Mouse (Mus musculus) retina, adult 2 months (tissue): ENCODE data around the gene Ttc7b.

Source experiments
- DNase-seq: peaks from one replicate; pipeline ENCODE4 v3.0.0-alpha.2; 2012; ENCODE audit warnings: low read depth, low spot score

Ttc7b gene

DNA sequence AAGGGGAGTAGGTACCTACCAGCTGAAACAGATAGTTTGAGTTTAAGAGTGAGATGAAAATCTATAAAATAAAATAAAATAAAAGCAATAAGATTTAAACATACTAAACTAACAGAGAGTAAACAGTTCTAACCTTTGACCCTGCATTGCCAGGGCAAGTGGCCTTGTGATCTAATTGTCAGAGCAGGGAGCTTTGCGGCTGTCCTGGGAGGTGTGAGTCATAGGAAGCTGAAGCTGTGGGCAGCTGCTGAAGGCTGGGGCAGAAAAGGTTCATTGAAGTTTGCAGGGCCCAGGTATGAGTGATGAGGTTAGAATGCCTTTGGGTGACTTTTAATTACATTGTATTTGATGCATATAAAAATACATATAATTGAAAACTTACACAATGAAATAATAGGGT, 5.3 kb upstream of the Ttc7b start:
- DNase-seq = no peak

DNA sequence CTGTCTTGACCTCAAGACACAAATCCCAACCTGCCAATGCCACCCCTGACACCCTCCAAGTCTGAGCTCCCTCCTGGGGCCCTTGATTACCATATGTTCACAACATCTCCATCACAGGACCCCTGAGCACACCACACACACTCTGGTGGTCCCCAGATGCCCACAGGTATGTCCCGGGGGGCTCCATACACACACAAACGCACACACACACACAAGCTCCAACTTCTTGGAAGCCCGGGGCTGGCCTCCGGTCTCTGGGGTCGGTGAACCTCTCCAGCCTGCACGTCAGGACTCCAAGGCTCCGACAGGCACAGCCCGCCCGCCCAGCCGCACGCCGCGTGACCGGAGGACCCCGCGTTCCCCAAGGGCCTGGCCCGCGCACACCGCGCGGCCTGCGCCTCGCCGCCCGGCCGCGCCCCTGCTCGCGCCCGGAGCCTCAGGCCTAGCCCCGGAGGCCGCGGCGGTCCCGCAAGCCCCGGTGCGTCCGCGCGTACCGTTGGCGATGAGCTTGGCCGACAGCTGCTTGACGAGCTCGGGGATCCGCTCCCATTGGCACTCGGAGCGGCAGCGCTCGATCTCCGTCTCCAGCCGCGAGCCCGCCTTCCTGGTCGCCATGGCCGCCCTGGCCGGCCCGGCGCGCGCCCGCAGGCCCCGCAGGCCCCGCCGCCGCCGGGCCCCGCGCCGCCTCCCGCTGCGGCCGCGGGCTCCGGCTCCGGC, 391 bp downstream of the Ttc7b start:
- DNase-seq = no peak

DNA sequence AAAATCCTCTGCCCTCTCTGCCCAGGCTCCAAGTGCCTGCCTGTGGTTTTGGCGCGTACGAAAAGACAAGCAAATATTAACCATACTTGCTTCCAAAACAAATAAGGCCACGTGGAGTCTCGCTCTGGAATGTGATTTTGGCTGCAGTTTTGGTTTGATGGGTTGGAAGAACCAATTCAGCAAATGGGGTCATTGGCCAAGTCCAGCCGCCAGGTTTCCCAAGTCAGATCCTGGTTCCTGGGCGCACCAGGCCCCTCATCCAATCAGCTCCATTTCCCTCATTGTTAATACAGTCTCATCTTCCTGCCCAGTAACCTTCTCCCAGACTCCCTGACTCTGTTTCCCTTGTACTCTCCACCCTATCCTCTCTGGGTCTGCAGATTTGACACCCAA, 946 bp downstream of the Ttc7b start:
- no peak for DNase-seq

DNA sequence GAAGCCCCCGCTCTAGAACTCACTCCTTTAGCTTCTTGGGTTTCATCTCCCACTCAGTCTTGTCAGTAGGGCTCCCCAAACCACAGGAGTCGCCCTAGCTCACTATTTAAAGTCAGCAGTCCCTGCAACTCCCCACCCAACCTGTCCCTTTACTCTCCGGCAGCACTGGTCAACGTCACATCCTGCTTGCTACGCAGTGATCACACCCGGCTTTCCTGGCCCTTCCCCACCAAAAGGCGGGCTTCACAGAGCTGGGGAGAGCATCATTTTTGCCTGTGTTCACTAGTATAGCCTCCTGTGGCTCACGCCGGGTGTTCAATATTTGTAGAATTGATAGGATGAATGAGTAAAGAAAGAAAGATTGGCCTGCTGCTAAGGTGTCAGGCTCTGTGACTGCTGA, 3.3 kb downstream of the Ttc7b start:
- DNase-seq = no peak

DNA sequence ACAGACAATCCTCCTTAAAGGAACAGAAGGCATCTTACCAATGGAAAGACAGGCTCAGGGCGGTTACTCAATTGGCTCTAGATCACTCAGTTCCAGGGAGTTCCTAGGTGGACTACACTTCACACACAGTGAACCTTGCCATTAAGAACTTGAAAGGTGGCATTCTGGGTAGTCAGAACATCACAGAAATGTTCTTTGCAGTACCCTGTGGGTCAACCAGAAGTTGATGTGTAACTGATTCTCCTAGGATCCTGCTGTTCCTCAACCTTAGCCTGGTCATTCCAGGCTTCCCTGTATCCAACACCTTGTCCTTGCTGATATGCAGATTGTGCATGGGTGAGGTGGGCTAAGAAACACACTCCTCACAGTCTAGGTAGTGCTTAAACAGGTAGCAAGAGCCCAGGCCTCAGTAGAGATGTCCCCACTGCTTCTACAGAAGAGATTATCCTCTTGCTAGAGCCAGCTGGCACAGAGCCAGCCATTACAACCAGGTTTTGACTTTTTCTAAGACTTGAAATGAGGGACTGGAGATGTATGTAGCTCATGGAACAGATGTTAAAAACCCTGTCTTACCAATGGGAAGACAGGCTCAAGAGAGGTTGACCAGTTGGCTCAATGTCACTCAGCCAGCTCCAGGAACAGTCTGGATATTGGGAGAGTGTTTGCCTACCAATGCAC, 4.3 kb downstream of the Ttc7b start:
- DNase-seq = no peak

DNA sequence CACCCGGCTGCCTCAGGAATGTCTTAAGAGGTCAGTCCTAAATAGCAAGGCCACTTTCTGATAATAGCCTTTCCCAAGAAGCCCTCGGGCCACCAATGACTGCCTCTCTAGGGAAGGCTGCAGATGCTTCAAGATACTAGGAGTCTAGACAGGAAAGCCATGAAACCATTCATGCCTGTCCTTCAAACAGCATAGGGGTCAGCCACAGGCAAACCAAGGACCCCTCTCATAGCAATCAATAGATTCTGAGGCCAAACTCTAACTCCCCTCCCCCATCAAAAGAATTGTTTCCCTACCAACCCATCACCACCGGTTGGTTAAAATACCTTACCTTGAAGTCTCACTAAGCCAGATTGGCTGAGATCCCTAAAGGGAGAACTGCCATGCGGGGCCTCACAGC, 5.1 kb downstream of the Ttc7b start:
- DNase-seq = no peak

DNA sequence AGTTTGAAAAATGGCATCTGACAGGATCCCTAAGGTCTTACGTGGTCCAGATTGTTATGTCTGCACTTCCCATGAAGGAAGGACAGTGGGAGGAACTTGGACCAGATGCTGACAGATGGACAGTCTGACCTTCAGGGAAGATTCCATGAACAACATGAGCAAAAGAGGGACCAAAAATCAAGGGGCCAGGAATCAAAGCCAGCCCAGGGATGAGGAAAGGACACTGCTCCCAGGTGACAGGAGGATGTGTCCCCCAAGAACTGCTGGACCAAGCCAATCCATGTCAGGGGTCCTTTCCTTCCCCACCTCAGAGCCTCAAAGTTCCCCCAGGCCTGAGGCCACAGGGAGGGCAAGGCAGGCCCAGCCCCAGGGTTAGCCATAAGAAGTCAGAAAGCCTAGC, 6.0 kb downstream of the Ttc7b start:
- DNase-seq = no peak

DNA sequence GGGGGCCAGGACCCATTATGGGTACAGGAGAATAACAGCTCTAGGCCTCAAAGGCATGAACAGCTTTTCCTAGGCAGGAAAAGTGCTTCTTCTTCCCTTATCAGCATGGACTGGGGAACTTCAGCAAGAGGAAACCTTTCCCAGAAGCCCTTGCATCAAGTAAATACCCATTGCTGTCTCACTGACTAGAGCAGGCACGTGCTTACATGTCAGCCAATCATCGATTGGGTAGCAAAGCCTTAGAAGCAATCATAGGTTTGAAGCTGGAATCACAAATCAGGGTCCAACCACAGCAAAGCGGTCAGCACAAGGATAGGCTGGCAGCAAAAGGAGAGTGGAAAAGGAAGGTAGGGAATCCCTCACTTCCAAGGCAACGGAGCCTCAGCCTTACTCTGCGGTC, 7.5 kb downstream of the Ttc7b start:
- no peak for DNase-seq

DNA sequence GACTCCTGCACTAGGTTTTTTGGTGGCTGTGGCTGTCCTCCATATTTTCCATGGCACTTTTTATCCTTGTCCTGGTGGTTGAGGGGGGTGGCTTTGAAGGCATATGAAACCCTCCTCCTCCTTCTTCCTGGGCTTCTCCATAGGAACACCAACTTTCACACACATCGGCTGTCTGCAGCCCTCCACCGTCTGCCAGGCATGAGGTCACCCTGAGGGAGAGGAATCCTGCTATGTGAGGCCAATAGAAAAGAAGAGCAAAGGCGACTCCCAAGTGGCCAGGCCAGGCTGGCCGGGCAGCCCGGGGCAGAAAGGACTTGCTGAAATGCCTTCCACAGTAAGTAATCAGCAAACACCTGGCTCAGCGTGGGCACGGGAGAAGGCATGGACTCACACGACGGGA, 8.0 kb downstream of the Ttc7b start:
- DNase-seq = no peak

DNA sequence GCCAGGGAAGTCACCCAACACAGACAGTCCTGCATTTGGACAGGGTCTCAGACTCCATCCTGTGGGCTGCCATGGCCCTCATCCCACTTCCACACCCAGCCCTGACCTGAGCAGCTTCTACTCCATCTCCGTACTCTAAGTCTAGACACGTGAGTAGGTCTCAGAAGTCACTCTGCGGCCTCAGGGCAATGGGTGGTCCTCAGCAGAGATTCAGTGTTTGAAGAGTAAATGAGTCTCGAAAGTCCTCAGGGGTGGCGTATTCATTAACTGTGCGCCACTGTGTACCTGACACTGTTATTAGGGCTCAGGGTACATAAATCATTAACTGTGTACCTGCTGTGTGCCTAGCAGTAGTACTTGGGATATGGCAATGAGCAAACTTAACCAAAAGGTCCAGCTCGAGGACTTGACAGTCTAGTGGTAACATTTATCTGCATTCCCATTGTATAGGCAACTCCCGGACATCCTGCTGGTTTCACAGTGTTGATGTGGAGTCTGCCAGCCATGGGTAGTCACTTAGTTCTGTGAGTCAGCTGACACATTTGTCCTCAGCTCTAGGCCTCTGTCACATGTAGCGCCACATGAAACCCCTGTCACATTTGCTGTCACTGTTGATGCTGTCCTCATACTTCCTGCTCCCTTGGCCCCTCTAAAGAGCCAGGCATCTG, 10.9 kb downstream of the Ttc7b start:
- DNase-seq = no peak

DNA sequence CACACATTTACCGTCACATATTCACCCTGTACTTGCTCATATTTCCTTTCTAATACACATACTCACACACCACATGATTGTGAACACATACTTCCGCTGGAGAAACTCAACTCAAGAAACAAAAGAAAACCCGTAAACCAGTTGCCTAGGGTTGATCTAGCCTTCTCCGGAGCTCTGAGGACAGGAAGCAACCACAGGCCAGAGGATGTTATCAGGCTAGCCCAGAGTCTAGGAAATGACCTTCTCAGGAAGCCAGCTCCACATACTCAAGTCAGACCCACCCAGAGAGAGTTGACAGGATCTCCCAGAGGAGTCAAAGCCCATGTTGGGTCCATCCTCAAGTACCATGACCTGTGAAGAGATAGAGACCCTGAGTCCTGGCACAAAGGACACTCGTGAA, 12.0 kb downstream of the Ttc7b start:
- no peak for DNase-seq

DNA sequence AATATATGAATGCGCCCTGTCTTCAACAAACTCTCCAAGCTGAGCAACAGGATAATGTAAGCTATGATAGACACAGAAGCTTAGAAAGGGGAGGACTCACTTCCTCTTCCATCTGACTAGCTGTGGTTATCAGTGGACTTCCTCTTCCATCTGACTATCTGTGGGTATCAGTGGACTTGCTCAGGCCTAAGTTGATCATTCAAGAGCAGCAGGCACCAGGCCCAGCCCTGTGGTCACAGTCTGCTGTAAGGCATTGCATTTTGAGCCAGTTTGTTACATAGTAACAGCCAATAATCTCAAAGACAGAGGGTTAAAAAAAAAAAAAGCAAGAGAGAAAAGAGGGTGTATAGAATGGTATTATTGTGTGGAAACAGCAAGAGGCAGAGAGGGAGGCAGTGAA, 15.1 kb downstream of the Ttc7b start:
- no peak for DNase-seq

DNA sequence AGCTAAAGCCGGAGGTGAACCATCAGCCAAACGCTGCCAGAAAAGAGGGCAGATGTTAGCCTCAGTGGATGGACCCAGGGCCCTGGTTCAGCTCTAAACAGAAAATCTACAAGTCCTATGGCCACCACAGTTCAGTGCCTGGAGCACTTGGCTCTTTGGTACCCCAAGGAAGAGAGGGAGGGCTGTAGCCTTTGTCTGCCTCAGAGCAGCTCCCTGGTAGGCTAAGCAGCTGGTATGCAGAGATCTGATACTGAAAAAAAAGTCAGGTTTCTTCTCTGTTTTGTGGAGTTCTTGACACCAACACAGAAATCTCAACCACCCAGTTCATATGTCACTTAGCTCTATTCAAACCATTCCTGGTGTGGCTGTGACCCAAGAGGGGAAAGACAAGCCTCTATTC, 16.0 kb downstream of the Ttc7b start:
- no peak for DNase-seq

DNA sequence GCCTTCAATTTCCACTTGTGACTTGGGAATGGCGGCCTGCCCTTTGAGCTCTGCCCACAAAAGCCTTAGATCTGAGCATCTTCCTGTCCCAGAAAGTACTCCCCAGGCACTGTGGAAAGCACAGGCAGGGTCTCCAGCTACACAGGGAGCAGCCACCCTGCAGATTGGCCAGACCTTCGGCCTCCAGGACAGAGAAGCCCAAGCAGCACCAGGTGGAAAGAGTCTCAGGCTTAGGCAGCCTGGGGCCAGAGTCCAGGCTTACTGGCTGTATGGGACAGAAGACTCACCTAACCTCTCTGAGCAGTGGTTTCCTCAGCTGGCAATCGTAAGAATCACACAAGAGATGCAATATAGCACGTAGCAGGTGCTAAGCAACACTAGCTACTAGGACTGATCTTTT, 17.0 kb downstream of the Ttc7b start:
- no peak for DNase-seq

DNA sequence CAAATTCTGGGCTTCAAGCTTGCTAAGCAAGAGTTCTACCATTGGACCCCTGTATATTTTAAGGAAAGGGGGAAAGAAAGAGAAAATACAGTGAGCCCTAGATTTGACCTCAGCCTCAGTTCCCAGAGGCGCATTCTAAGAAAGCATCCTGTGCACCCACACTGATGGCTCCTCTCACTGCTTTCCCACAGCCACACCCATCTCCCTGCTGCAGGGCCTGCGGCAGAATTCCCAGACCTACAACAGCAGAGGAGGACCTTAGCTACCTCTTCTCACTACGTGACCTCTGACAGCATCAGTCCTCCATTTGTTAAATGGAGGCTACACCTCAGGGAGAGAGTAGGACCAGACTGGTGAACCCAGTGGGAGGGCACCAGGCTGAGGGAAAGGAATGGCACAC, 18.1 kb downstream of the Ttc7b start:
- no peak for DNase-seq

DNA sequence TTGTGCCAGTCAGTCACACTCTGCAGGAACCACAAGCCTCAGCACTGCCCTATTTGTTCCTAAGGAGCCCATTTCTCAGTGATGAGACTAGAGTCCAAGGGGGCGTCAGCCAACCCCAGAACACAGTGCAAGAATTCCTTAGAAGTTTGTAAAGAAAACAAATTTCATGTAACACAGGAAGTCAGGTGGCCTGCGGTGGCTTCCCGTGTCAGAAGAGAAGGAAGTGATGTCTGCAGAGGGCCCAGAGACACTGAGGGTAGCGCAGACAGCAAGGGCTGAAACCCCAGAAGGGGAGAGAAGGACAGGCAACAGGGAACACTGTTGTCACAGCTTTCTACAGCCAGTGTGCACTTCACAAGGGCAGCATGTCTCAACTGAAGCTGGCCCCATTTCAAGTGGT, 19.4 kb downstream of the Ttc7b start:
- no peak for DNase-seq

DNA sequence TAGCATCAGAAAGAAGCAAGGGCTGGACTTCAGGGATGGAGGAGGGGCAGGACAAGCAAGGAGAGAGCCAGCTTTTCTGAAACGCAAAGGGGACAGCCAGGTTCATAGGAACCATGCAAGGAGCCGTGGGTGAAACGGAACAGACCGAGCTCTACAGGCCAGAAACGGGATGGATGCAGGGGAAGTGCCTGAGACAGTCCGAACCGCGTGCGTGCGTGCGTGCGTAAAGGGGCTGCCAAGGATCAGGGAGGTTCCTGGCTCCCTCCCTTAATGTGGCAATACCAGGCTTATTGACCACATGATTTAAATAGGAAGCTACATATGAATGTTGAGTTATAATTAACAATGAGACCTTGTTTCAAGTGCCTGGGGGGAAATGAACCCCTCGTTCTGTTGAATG, 21.2 kb downstream of the Ttc7b start:
- no peak for DNase-seq

DNA sequence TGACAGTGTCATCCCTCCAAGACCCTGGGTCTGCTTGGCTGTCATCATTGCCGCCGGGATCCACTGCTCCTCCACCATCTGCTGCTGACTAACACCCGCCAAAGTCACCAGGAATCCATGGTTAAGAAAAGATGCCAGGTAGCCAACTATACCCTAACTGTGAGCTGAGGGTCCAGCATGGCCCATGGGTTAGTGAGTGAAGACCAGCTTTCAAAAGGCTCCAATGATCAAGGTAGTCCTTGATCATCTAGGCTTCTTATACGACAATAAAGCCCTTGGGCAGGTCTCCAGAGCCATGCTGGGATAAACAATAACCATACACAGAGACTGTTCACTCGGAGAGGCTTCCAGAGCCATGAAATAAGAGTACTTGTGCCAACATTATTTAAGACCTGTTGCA, 22.6 kb downstream of the Ttc7b start:
- no peak for DNase-seq

DNA sequence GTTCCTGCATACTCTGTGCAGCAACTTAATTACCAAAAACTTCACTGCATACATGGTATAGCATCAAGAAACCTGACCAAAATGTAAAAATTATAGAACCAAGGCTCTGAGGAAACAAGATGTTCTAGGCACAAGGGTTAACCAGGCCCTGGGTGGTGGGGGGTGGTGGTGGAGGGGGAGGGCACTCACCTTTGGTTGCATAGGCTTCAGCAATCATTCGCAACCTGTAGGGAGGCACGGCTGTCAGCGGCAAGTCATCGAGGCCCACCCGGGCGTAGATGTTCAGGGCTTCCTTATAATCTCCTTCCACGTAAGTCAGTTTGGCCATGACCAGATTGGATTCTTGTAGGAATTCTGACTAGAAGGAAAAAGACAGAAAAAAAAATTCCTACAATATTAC, 25.5 kb downstream of the Ttc7b start:
- no peak for DNase-seq

DNA sequence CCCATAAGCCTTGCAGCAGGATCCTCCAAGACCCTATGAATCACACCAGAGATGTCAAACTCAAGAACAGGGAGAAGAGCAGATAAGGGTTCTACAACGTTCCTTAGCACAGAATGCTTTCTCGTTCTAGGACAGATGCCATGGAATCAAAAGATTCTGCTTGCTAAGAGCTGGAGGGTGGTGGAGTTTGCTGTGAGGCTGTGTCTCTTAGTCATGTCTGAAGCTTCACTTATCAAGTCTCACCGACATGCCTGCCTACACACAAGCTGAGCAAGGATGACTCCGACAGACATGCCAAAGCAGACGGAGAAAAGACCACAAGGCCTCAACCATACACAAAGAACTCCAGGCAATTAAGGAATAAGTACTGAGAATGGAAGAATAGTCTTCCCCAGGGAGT, 27.4 kb downstream of the Ttc7b start:
- DNase-seq = no peak

DNA sequence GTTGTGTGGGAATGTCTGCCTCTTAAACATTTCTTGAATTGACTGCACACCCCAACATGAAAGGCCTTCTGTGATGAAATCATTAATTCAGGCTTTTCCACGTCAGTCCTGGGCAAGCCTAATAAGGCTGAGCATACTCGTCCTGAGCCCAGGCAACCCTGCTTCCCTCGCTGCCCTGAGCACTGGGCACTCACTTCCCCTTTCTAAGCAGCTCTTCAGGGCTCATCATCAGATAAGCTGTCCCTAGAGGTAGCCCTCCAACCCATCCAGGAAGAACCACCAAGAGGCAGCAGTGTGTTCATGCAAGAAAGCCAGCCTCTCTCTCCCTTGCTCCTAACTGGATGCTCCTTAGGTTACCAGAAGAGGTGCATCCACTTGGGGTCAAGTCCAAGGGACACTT, 27.9 kb downstream of the Ttc7b start:
- DNase-seq = no peak

DNA sequence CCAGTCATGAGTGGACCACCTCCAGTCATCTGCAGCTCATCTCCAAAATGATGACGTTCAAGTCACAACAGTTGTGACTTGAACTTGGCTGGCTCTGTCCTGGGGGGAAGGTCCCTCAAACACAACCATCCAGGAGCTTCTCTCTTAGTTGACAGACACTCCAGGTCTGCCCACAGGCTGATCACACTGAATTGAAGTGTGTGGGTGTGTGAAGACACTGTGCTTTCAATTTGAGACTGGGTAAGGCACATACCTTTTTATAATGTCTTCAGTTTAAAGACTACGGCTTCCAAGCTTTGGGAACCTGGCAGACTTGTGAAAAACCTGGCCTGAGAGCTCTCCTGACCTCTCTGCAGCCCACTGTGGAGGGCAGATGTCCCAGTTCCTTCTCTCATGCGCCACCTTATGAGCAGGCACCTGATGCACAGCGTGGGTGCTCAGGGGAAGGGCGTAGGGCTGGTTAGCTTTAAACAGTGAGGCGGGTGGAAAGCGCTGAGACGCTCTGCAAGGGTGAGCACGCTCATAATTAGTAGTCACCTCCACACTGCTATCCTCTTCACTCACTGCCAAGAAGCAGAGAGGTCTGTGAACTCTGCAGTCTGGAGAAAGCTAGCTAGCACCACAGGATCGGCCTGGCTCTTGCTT, 28.5 kb downstream of the Ttc7b start:
- no peak for DNase-seq

DNA sequence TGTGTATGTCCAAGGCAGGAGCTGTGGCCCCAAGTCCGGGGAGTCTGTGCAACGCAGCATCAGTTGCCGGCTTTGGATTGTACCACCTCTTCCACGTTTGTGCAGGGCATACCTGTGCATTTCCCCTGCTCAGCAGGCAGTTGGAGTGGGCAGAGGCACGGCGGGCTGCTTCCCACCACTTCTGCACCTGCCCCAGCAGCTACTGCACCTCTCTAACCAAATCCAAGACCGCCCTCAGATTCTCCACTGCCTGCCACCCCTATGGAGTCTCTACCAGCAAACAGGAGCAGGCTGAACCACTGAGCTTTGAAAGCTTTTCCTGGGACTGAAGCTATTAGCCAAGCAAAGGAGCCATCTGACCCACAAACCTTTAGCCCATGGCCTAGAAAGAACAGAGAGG, 30.8 kb downstream of the Ttc7b start:
- no peak for DNase-seq
